Mouse (Mus musculus) C2C12 (cell line): ENCODE measurements at regions not wholly inside any gene's neighbourhood (a gene's known extent, or its start where the extent isn't known, plus 50 kb on each side); places are given as distances from the start of the nearest gene placed in this dataset.

Experiments
- CEBPB ChIP-seq: IDR thresholded peaks from one replicate; pipeline ENCODE4 v1.6.1; 2011; ENCODE audit warnings: low read depth, mild to moderate bottlenecking, control low read depth, moderate library complexity
- CTCF ChIP-seq: IDR thresholded peaks from one replicate; pipeline ENCODE4 v1.5.1; 2011; ENCODE audit not compliant: control insufficient read depth, insufficient read depth, insufficient read length
- FOSL1 ChIP-seq: IDR thresholded peaks from one replicate; pipeline ENCODE4 v1.8.0; 2011; ENCODE audit warnings: mild to moderate bottlenecking, low read length; ENCODE audit not compliant: poor library complexity, insufficient read depth, severe bottlenecking
- MAX ChIP-seq: IDR thresholded peaks from one replicate; pipeline ENCODE4 v1.6.1; 2011; ENCODE audit warnings: mild to moderate bottlenecking, control low read depth
- MYOD1 ChIP-seq: IDR thresholded peaks from one replicate; pipeline ENCODE4 v1.6.1; 2011; ENCODE audit warnings: low read depth; ENCODE audit not compliant: control insufficient read depth, insufficient read length
- MYOG ChIP-seq: IDR thresholded peaks from one replicate; pipeline ENCODE4 v1.6.1; 2011; ENCODE audit not compliant: control insufficient read depth, insufficient read length; ENCODE audit errors: extremely low read depth
- USF1 ChIP-seq: IDR thresholded peaks from one replicate; pipeline ENCODE4 v1.6.1; 2011; ENCODE audit warnings: low read depth, mild to moderate bottlenecking, control low read depth, moderate library complexity

DNA sequence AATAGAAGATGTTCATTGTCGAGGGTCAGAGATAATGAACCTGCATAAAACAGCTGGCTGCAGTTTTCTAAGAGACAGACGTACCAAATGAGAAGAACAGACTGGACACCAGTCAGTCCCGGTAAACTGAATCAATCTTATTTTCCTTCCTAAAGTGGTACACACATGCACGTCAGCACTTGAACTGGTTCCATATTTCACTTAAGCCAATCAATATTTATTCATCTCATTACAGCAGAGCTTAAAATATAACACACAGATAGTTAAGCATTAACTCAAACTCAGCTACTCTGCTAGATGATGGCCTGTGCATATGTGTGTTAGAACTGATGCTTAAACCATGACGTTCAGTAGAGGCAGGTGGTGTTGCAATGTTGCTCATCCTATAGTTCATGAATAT is 72.3 kb upstream of the Esrrg start:
- no peak for TF ChIP-seq CTCF
- TF ChIP-seq MYOD1, result no peak
- no peak for TF ChIP-seq USF1
- TF ChIP-seq MAX, result no peak
- no peak for TF ChIP-seq MYOG
- TF ChIP-seq CEBPB, result no peak
- no peak for TF ChIP-seq FOSL1
